Mouse (Mus musculus): ENCODE data around the gene Itsn1. TPM values are rescaled to one million over a fixed set of nuclear protein-coding genes. Genes with fewer than 3 reads are reported as not detected.

Itsn1 gene
- polyA plus RNA-seq, 1 experiment from 2014 or later, result 60.7 TPM

DNA sequence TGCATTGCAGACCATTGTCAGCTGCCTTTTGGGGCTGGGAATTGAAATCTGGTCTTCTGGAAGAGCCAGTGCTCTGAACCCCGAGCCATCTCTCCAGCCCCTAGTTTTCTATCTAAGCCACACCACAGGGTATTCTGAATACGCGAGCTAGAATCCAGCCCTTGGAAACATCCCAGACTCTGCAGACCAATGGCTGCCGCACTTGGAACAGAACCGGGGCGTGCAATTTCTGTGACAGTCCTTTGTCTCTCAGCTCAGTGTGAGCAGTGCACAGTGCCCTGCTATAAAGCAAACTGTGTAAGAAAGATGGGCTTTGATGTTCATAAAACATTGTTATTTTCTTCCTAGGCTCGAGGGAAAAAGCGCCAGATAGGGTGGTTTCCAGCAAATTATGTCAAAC is 138.6 kb downstream of the Itsn1 start:
- no peak overlapping the region for H3K4me2 ChIP-seq (ENCODE audit: low read length)
- 0 out of 2 replicates have a peak, but pooled peaks have one; percentile 61 for ATAC-seq
- H3K4me1 ChIP-seq (ENCODE audit: control insufficient read depth, insufficient read depth, low read length), result peaks cover 6% of the 10 kb centered on the region; the same call in 1 of the 2 replicates
- WGBS, result 46% methylated on average over 8 of the region's 8 CpGs
- H3K9ac ChIP-seq (ENCODE audit: low read depth, low read length), result no peak overlapping the region
- peaks cover 30% of the 10 kb centered on the region for H3K36me3 ChIP-seq (ENCODE audit: control insufficient read depth, insufficient read depth, low read length)
- H3K9me3 ChIP-seq (replicated peaks; ENCODE audit: control insufficient read depth, low read length, poor library complexity, severe bottlenecking), result no peaks in the 10 kb centered on the region
- H3K27ac ChIP-seq (ENCODE audit: low read length), result peak overlapping the region; percentile 74
- no peaks in the 10 kb centered on the region for H3K27me3 ChIP-seq (ENCODE audit: control insufficient read depth, insufficient read depth, low read depth, low read length)
- H3K4me3 ChIP-seq (ENCODE audit: low read depth, low read length), result no peak overlapping the region

DNA sequence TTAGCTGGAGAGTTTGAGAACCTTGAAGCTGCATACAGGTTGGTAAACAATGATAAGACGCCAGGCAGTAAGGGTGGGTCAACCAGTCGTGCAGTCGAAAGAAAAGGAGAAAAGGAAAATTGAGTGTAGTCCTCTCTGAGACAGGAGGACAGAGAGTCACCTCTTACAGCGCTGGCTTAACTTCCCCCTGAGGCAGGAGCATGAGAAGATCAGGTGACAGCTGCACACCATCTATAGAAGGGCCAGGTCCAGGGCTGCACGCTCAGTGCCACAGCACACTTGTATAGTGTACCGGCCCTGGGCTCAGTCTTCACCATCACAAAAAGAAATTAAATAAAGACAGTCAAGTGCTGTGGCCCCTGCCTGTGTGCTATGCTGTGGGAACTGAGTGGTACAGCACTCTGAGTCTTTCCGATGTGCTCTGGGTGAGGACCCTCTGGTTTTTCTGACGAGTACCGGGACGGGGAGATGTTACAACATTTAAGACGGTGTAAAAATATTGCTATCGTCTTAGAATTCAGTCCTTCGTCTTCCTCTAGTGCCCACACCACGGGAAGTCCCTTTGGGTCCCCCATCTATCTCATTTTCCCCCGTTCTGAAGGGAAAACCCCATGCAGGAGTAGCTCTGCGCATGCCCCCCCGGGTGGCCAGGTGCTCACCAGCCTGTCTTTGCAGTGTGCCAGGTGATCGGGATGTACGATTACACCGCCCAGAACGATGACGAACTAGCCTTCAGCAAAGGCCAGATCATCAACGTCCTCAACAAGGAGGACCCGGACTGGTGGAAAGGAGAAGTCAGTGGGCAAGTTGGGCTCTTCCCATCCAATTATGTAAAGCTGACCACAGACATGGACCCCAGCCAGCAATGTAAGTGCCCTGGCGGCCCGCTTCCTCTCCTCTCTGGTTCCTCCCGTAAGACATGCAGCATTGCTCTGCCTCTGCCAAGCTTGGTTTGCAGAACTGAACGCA is 140.1 kb downstream of the Itsn1 start:
- 94% methylated on average over 28 of the region's 28 CpGs for WGBS
- Histone ChIP-seq H3K27me3 (ENCODE audit: control insufficient read depth, insufficient read depth, low read depth, low read length) (no peaks in the 10 kb centered on the region), H3K9me3 (replicated peaks; ENCODE audit: control insufficient read depth, low read length, poor library complexity, severe bottlenecking) (no peaks in the 10 kb centered on the region), H3K4me2 (ENCODE audit: low read length) (no peak overlapping the region), H3K4me1 (ENCODE audit: control insufficient read depth, insufficient read depth, low read length) (peaks cover 6% of the 10 kb centered on the region; the same call in 1 of the 2 replicates), H3K4me3 (ENCODE audit: low read depth, low read length) (no peak overlapping the region), H3K9ac (ENCODE audit: low read depth, low read length) (no peak overlapping the region), H3K27ac (ENCODE audit: low read length) (peak overlapping the region; percentile 33; the same call in 1 of the 2 replicates), H3K36me3 (ENCODE audit: control insufficient read depth, insufficient read depth, low read length) (peaks cover 22% of the 10 kb centered on the region)
- no peak for ATAC-seq

DNA sequence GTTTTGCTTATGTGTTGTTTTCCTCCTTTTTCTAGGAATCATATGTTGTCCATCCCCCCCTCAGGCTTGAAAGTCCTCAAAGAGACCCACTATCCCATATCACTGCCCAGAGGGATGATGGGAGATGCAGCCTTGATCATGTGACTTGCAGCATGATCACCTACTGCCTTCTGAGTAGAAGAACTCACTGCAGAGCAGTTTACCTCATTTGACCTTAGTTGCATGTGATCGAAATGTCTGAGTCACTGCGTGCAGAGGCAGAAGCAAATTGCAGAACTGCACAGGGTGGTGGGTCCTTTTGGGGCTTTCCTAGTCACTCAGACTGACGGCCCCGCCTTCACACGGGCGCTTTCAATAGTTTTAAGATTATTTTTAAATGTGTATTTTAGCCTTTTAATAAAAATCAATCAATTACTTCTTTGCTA is 141.1 kb downstream of the Itsn1 start:
- Histone ChIP-seq H3K4me3 (ENCODE audit: low read depth, low read length) (no peak overlapping the region), H3K36me3 (ENCODE audit: control insufficient read depth, insufficient read depth, low read length) (peaks cover 21% of the 10 kb centered on the region), H3K27ac (ENCODE audit: low read length) (no peak overlapping the region), H3K9ac (ENCODE audit: low read depth, low read length) (no peak overlapping the region), H3K9me3 (replicated peaks; ENCODE audit: control insufficient read depth, low read length, poor library complexity, severe bottlenecking) (no peaks in the 10 kb centered on the region), H3K4me1 (ENCODE audit: control insufficient read depth, insufficient read depth, low read length) (peaks cover 6% of the 10 kb centered on the region; the same call in 1 of the 2 replicates), H3K27me3 (ENCODE audit: control insufficient read depth, insufficient read depth, low read depth, low read length) (no peaks in the 10 kb centered on the region), H3K4me2 (ENCODE audit: low read length) (no peak overlapping the region)
- no peak for ATAC-seq
- 96% methylated on average over 6 of the region's 6 CpGs for whole genome bisulfite sequencing

DNA sequence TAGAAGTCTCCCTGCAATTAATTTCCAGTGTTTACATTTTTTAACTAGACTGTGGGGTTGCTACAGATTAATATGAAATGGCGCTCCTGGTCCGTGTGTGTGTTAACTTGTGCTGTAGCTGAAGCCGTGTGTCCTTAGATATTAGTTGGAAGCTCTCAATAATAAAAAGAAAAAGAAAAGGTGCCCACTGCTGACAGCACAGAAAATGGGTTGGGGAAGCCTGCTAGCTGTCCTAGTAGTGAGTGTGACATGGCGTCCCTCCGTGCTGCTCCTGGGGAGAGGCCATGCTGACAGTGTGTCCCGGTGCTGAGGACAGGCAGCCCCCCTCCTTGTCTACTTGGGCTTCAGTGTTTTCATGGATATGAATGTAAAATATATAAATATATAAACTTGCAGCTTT is 142.1 kb downstream of the Itsn1 start:
- Histone ChIP-seq H3K9me3 (replicated peaks; ENCODE audit: control insufficient read depth, low read length, poor library complexity, severe bottlenecking) (no peaks in the 10 kb centered on the region), H3K4me2 (ENCODE audit: low read length) (no peak overlapping the region), H3K4me3 (ENCODE audit: low read depth, low read length) (no peak overlapping the region), H3K36me3 (ENCODE audit: control insufficient read depth, insufficient read depth, low read length) (peaks cover 14% of the 10 kb centered on the region), H3K9ac (ENCODE audit: low read depth, low read length) (no peak overlapping the region), H3K27ac (ENCODE audit: low read length) (no peak overlapping the region), H3K27me3 (ENCODE audit: control insufficient read depth, insufficient read depth, low read depth, low read length) (no peaks in the 10 kb centered on the region), H3K4me1 (ENCODE audit: control insufficient read depth, insufficient read depth, low read length) (peaks cover 6% of the 10 kb centered on the region; the same call in 1 of the 2 replicates)
- ATAC-seq, result no peak
- 95% methylated on average over 6 of the region's 6 CpGs for WGBS

DNA sequence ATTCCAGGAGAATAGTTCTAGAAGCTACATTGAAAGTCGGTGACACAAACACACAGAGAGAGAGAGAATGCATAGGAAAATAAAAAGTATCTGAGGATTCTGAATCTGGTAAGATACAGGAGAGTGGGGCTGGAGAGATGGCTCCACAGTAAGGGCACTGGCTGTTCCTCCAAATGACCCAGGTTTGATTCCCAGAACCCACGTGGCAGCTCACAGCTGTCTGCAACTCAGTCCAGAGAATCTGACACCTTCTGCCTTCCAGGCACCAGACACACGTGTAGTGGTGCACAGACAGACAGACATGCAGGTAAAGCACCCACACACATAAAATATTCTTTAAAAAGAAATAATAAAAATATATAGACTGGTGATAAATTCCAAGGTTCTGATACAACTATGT is 144.6 kb downstream of the Itsn1 start:
- H3K27ac ChIP-seq (ENCODE audit: low read length), result no peak overlapping the region
- no peaks in the 10 kb centered on the region for H3K9me3 ChIP-seq (replicated peaks; ENCODE audit: control insufficient read depth, low read length, poor library complexity, severe bottlenecking)
- ATAC-seq, result no peak
- peaks cover 2% of the 10 kb centered on the region; the same call in 1 of the 2 replicates for H3K4me1 ChIP-seq (ENCODE audit: control insufficient read depth, insufficient read depth, low read length)
- no peaks in the 10 kb centered on the region for H3K27me3 ChIP-seq (ENCODE audit: control insufficient read depth, insufficient read depth, low read depth, low read length)
- no peak overlapping the region for H3K4me2 ChIP-seq (ENCODE audit: low read length)
- H3K4me3 ChIP-seq (ENCODE audit: low read depth, low read length), result no peak overlapping the region
- WGBS, result 86% methylated on average over 3 of the region's 3 CpGs
- no peak overlapping the region for H3K9ac ChIP-seq (ENCODE audit: low read depth, low read length)
- peaks cover 14% of the 10 kb centered on the region for H3K36me3 ChIP-seq (ENCODE audit: control insufficient read depth, insufficient read depth, low read length)

DNA sequence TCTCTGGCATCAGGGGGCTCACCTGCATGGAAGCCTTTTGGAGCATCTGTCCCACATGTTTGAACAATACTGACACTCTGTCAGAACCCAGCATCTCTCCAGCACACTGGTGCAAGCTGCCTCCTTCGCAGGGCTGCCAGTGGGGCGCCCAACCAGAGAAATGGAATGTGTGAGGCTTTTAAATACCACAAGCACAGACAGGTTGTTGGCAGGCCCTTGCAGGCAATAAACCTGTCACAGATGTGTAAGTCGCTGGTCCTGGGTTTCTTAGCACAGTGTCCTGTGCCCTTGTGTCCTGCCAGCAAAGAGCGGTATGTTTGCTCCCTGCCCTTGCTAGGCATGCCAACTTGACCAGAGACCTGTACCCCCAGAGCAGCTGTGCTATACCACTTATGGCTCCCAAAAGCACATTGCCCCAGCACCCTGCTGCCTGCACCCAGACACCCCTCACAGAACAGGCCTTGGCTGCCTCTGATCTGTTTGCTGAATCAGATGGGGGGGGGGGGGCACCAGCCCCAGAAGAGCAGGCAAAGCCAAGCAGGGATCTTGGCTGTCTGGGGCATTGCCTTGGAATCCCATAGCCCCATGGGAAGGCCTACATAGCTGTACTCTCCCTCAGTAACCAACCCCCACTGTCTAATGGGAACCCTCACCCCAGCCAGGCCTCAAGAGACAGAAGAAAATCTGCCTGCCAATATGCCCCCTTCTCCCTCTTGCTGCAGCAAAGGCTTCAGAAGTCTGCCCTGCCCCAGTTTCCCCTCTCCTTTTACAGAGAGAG is 146.7 kb downstream of the Itsn1 start:
- ATAC-seq, result no peak
- peaks cover 16% of the 10 kb centered on the region for H3K36me3 ChIP-seq (ENCODE audit: control insufficient read depth, insufficient read depth, low read length)
- no peaks in the 10 kb centered on the region for H3K9me3 ChIP-seq (replicated peaks; ENCODE audit: control insufficient read depth, low read length, poor library complexity, severe bottlenecking)
- H3K4me1 ChIP-seq (ENCODE audit: control insufficient read depth, insufficient read depth, low read length), result no peaks in the 10 kb centered on the region
- no peaks in the 10 kb centered on the region for H3K27me3 ChIP-seq (ENCODE audit: control insufficient read depth, insufficient read depth, low read depth, low read length)
- no peak overlapping the region for H3K4me3 ChIP-seq (ENCODE audit: low read depth, low read length)
- WGBS, result 67% methylated on average over 4 of the region's 4 CpGs
- 0 out of 2 replicates have a peak overlapping the region, but pooled peaks have one; percentile 31 for H3K27ac ChIP-seq (ENCODE audit: low read length)
- no peak overlapping the region for H3K4me2 ChIP-seq (ENCODE audit: low read length)
- no peak overlapping the region for H3K9ac ChIP-seq (ENCODE audit: low read depth, low read length)

DNA sequence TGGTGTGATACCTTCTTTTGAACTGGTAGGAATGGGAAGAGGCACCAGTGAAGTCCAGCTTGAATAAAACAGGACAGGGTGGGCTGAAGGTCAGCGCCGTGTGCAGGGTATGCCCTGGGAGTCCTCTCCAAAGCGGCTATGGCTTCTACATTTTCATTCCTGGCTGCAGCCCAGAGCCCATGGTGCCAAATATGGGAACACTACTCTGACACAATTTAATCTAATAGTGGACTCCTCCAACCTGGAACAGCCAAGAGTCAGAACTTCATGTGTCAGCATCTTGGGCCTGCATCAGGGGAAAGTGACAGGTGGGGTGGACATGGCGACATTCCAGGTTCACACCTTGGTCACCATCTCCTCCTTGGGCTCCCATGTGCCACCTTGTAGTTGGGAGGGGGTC is 147.4 kb downstream of the Itsn1 start:
- H3K4me1 ChIP-seq (ENCODE audit: control insufficient read depth, insufficient read depth, low read length), result no peaks in the 10 kb centered on the region
- no peak overlapping the region for H3K27ac ChIP-seq (ENCODE audit: low read length)
- WGBS, result 96% methylated on average over 4 of the region's 4 CpGs
- H3K9me3 ChIP-seq (replicated peaks; ENCODE audit: control insufficient read depth, low read length, poor library complexity, severe bottlenecking), result no peaks in the 10 kb centered on the region
- ATAC-seq, result no peak
- H3K4me2 ChIP-seq (ENCODE audit: low read length), result no peak overlapping the region
- no peaks in the 10 kb centered on the region for H3K27me3 ChIP-seq (ENCODE audit: control insufficient read depth, insufficient read depth, low read depth, low read length)
- H3K36me3 ChIP-seq (ENCODE audit: control insufficient read depth, insufficient read depth, low read length), result peaks cover 20% of the 10 kb centered on the region
- no peak overlapping the region for H3K4me3 ChIP-seq (ENCODE audit: low read depth, low read length)
- no peak overlapping the region for H3K9ac ChIP-seq (ENCODE audit: low read depth, low read length)

DNA sequence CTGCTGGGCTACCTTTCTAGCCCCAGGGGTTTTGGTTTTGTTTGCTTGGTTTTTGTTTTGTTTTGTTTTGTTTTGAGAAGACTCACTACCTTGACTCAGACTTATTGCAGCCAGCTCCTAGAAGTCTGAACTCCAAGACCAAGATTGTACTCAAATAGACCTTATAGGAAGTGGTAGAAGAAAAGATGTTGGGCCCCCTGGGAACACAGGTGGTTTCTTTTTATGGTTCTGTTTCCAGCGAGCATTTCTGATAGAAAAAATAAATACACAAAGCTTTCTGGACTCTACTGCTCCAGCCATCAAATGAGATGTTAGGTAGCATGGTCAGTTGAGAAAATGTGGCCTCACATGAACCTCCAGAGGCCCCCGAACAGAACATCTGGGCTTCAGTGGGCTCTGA is 150.0 kb downstream of the Itsn1 start:
- H3K27me3 ChIP-seq (ENCODE audit: control insufficient read depth, insufficient read depth, low read depth, low read length), result no peaks in the 10 kb centered on the region
- H3K9me3 ChIP-seq (replicated peaks; ENCODE audit: control insufficient read depth, low read length, poor library complexity, severe bottlenecking), result no peaks in the 10 kb centered on the region
- no peak for ATAC-seq
- H3K4me1 ChIP-seq (ENCODE audit: control insufficient read depth, insufficient read depth, low read length), result no peaks in the 10 kb centered on the region
- H3K36me3 ChIP-seq (ENCODE audit: control insufficient read depth, insufficient read depth, low read length), result peaks cover 16% of the 10 kb centered on the region
- no peak overlapping the region for H3K4me2 ChIP-seq (ENCODE audit: low read length)
- H3K4me3 ChIP-seq (ENCODE audit: low read depth, low read length), result no peak overlapping the region
- H3K27ac ChIP-seq (ENCODE audit: low read length), result no peak overlapping the region
- 84% methylated on average over 2 of the region's 2 CpGs for WGBS
- no peak overlapping the region for H3K9ac ChIP-seq (ENCODE audit: low read depth, low read length)

Measured in midbrain, embryonic 16.5 days (tissue).